Mouse (Mus musculus) cerebellum, adult 11-12 months (tissue): ENCODE results near the gene Zfp652.
"Not testable (repeated sequence)": the region's sequence is repeated elsewhere in the genome, so short reads cannot be mapped to it uniquely, and the experiment has no call there.

ENCODE experiments used
- DNase-seq: peaks from one replicate; pipeline ENCODE4 v3.0.0; 2022

Zfp652 gene

GRCm38 (mm10) chr11:95713225-95713810 lies 845 bp downstream of the Zfp652 start:
- peak; percentile 73 for DNase-seq

GRCm38 (mm10) chr11:95713811-95714241 lies 1.4 kb downstream of the Zfp652 start:
- DNase-seq, result no peak

- DNase-seq, result no peak
Measured at GRCm38 (mm10) chr11:95714411-95714810, 1.9 kb downstream of the Zfp652 start.

GRCm38 (mm10) chr11:95716136-95716535 lies 3.7 kb downstream of the Zfp652 start:
- no peak for DNase-seq

- DNase-seq, result peak; percentile 34
Measured at GRCm38 (mm10) chr11:95719356-95719755, 6.9 kb downstream of the Zfp652 start.

GRCm38 (mm10) chr11:95723287-95723686 lies 10.8 kb downstream of the Zfp652 start, which contains the start of gene B130006D01Rik:
TSS of gene B130006D01Rik (plus strand) at chr11:95723587.
- DNase-seq, result no peak

- DNase-seq, result no peak
Measured at GRCm38 (mm10) chr11:95724466-95724865, 12.0 kb downstream of the Zfp652 start.

- no peak for DNase-seq
Measured at GRCm38 (mm10) chr11:95726156-95726555, 13.7 kb downstream of the Zfp652 start.

- no peak for DNase-seq
Measured at GRCm38 (mm10) chr11:95727947-95728346, 15.5 kb downstream of the Zfp652 start.

- no peak for DNase-seq
Measured at GRCm38 (mm10) chr11:95728916-95729907, 16.7 kb downstream of the Zfp652 start.

- no peak for DNase-seq
Measured at GRCm38 (mm10) chr11:95734485-95734884, 22.0 kb downstream of the Zfp652 start.

GRCm38 (mm10) chr11:95737811-95738210 lies 25.3 kb downstream of the Zfp652 start:
- no peak for DNase-seq

GRCm38 (mm10) chr11:95744521-95744920 lies 32.0 kb downstream of the Zfp652 start:
- no peak for DNase-seq

GRCm38 (mm10) chr11:95746821-95747220 lies 34.3 kb downstream of the Zfp652 start:
- DNase-seq, result peak; percentile 34

- DNase-seq, result no peak
Measured at GRCm38 (mm10) chr11:95748331-95748730, 35.9 kb downstream of the Zfp652 start.

- DNase-seq, result no peak
Measured at GRCm38 (mm10) chr11:95749619-95750018, 37.1 kb downstream of the Zfp652 start.

GRCm38 (mm10) chr11:95750995-95751394 lies 38.5 kb downstream of the Zfp652 start:
- peak; percentile 63 for DNase-seq

- DNase-seq, result not testable (repeated sequence)
Measured at GRCm38 (mm10) chr11:95755137-95755536, 42.7 kb downstream of the Zfp652 start.

- no peak for DNase-seq
Measured at GRCm38 (mm10) chr11:95760521-95760920, 48.0 kb downstream of the Zfp652 start.

- DNase-seq, result no peak
Measured at GRCm38 (mm10) chr11:95762996-95763395, 50.5 kb downstream of the Zfp652 start.

GRCm38 (mm10) chr11:95764806-95765205 lies 52.3 kb downstream of the Zfp652 start:
- no peak for DNase-seq

GRCm38 (mm10) chr11:95765334-95765733 lies 52.9 kb downstream of the Zfp652 start:
- no peak for DNase-seq

GRCm38 (mm10) chr11:95768244-95768643 lies 55.8 kb downstream of the Zfp652 start:
- no peak for DNase-seq

GRCm38 (mm10) chr11:95769208-95769607 lies 56.7 kb downstream of the Zfp652 start:
- no peak for DNase-seq
